Mouse (Mus musculus): ENCODE data around the gene Cntln.

DNA sequence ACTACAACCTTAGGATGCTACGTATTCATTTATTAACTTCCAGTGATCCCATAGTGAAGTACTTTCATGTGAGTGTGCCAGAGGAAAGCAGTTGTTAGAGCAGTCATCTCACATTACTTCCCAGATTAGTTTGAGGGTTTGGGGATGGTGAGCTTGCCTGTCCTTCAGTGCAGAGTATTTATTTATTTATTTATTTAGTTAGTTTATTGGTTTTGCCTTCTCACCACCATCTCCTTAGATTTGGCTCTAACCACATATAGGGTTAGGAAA lies 1.1 kb downstream of the Cntln start:
- TF ChIP-seq CTCF (IDR thresholded peaks at IDR 0.05; ENCODE audit: low read depth) (no peak), EP300 (IDR thresholded peaks at IDR 0.05; ENCODE audit: low read depth) (no peak)

Measured in liver, postnatal 0 days (tissue).